ENCODE assay signal across 11 mouse cellular contexts in genomic region chr11:78240193-78240857, GRCm38 (mm10). TPM values are rescaled to one million over a fixed set of nuclear protein-coding genes. Genes with fewer than 3 reads are reported as not detected.
A peak's percentile ranks its signal among the peaks of the same experiment; 100 is the strongest.
DNase-seq lines count a peak whose midpoint lies in the region; ATAC-seq and TF ChIP-seq lines count a peak whose summit lies in the region.
"Had no signal": no experiment of that assay in that cellular context is flagged by ENCODE, and none has a peak within 500 bp of the region (broad histone marks: within the 10 kb centered on the region; RNA-seq: fewer than 3 reads in every experiment).

No protein-coding gene starts in this region.

- H3K27ac ChIP-seq in hindbrain, postnatal 0 days, result 0 out of 2 replicates have a peak overlapping the region, but pooled peaks have one; percentile 45
- H3K27ac ChIP-seq in hindbrain, embryonic 11.5 days (ENCODE audit: low read depth, low read length), result no peak overlapping the region
- H3K27ac ChIP-seq in olfactory bulb, adult 2 months (ENCODE audit: insufficient read depth, low read depth, low read length), result peak overlapping the region; percentile 89
- H3K27ac ChIP-seq: limb, embryonic 15.5 days; stomach, embryonic 15.5 days had no signal

- DNase-seq in hindbrain, postnatal 0 days (ENCODE audit: low spot score), result peak; percentile 30
- DNase-seq in hindbrain, embryonic 11.5 days (ENCODE audit: low spot score), result no peak
- peak; percentile 59 to 68 for DNase-seq in frontal cortex, adult 2 months (ENCODE audit: extremely low spot score in 1 of 2, low spot score in 1 of 2)
- DNase-seq in layer of hippocampus, adult 8-10 months (ENCODE audit: low spot score in 2 of 2), result peak; percentile 70 to 72
- no peak for DNase-seq in cerebellum, postnatal 36 days
- no peak for DNase-seq in thymus, adult 18-20 months
- DNase-seq: kidney, adult 8-10 months had no signal

- peaks cover 6% of the 10 kb centered on the region; the same call in 1 of the 2 replicates for H3K36me3 ChIP-seq in hindbrain, postnatal 0 days (ENCODE audit: insufficient read depth, low read length)
- no peaks in the 10 kb centered on the region for H3K36me3 ChIP-seq in hindbrain, embryonic 11.5 days (ENCODE audit: control insufficient read depth, insufficient read depth, low read length)

- peaks cover 8% of the 10 kb centered on the region for H3K4me1 ChIP-seq in hindbrain, postnatal 0 days (ENCODE audit: insufficient read depth, low read length)
- H3K4me1 ChIP-seq in hindbrain, embryonic 11.5 days (replicated peaks; ENCODE audit: control insufficient read depth, insufficient read depth, low read length), result no peaks in the 10 kb centered on the region; the same call in 1 of the 2 replicates
- peaks cover 12% of the 10 kb centered on the region for H3K4me1 ChIP-seq in olfactory bulb, adult 2 months (ENCODE audit: control insufficient read depth, insufficient read depth, low read length)

- no peaks in the 10 kb centered on the region for H3K9me3 ChIP-seq in hindbrain, postnatal 0 days (ENCODE audit: low read length)
- no peaks in the 10 kb centered on the region for H3K9me3 ChIP-seq in hindbrain, embryonic 11.5 days (ENCODE audit: control insufficient read depth, low read length)
- H3K9me3 ChIP-seq: limb, embryonic 15.5 days; stomach, embryonic 15.5 days had no signal

- 0 out of 2 replicates have a peak, but pooled peaks have one; percentile 18 for ATAC-seq in hindbrain, postnatal 0 days
- ATAC-seq in hindbrain, embryonic 11.5 days (ENCODE audit: low FRiP score), result no peak

- no peak overlapping the region for H3K9ac ChIP-seq in hindbrain, postnatal 0 days (replicated peaks; ENCODE audit: low read length)
- H3K9ac ChIP-seq in hindbrain, embryonic 11.5 days (ENCODE audit: low read depth, low read length), result no peak overlapping the region
- H3K9ac ChIP-seq: limb, embryonic 15.5 days; stomach, embryonic 15.5 days had no signal

- no peak for TF ChIP-seq CTCF in hindbrain, postnatal 0 days (IDR thresholded peaks at IDR 0.05; ENCODE audit: low read depth)
- no peak for TF ChIP-seq CTCF in olfactory bulb, adult 2 months (IDR thresholded peaks at IDR 0.05; ENCODE audit: insufficient read depth, low read depth, low read length)

- WGBS in hindbrain, postnatal 0 days, result 72% methylated on average over 9 of the region's 9 CpGs
- 89% methylated on average over 9 of the region's 9 CpGs for WGBS in hindbrain, embryonic 11.5 days
- 28% methylated on average over 9 of the region's 9 CpGs for WGBS in olfactory bulb, adult 2 months

- no peaks in the 10 kb centered on the region for H3K27me3 ChIP-seq in hindbrain, postnatal 0 days (ENCODE audit: insufficient read depth, low read length)
- H3K27me3 ChIP-seq in hindbrain, embryonic 11.5 days (ENCODE audit: control insufficient read depth, insufficient read depth, low read length), result no peaks in the 10 kb centered on the region
- H3K27me3 ChIP-seq: limb, embryonic 15.5 days; stomach, embryonic 15.5 days had no signal

- 0 out of 2 replicates have a peak overlapping the region, but pooled peaks have one; percentile 7 for H3K4me2 ChIP-seq in hindbrain, postnatal 0 days (ENCODE audit: low read depth, low read length)
- no peak overlapping the region for H3K4me2 ChIP-seq in hindbrain, embryonic 11.5 days (replicated peaks; ENCODE audit: low read depth, low read length)
- H3K4me2 ChIP-seq: limb, embryonic 15.5 days; stomach, embryonic 15.5 days had no signal

- TF ChIP-seq POLR2A in olfactory bulb, adult 2 months (IDR thresholded peaks at IDR 0.05; ENCODE audit: insufficient read depth, low read depth, low read length), result no peak

- no peak overlapping the region for H3K4me3 ChIP-seq in hindbrain, postnatal 0 days (ENCODE audit: low read length)
- no peak overlapping the region for H3K4me3 ChIP-seq in hindbrain, embryonic 11.5 days (ENCODE audit: low read depth, low read length)
- H3K4me3 ChIP-seq in olfactory bulb, adult 2 months (ENCODE audit: insufficient read depth, low read depth, low read length), result 0 out of 2 replicates have a peak overlapping the region, but pooled peaks have one; percentile 2
- H3K4me3 ChIP-seq: erythroblast, embryonic 14.5 days; limb, embryonic 15.5 days; stomach, embryonic 15.5 days had no signal

RNA-seq across cellular contexts. Expression of gene Sdf2, which starts 5.2 kb away (rescaled TPM):
- total RNA-seq in hindbrain, postnatal 0 days (2014; rRNA removed), result 77.1 and 112 TPM in 2 replicates
- 107 and 113 TPM in 2 replicates for polyA plus RNA-seq in hindbrain, postnatal 0 days (2015; fragmentation: Nextera tagmentation; extraction: Ambion mirVana)
- 60.6 and 60.8 TPM in 2 replicates for polyA plus RNA-seq in hindbrain, embryonic 11.5 days (2014; fragmentation: Nextera tagmentation; extraction: Ambion mirVana)
- 107 and 124 TPM in 2 replicates for polyA plus RNA-seq in frontal cortex, adult 2 months (2012; rRNA removed)
- total RNA-seq in layer of hippocampus, adult 8-10 months (2022), result 10 to 100 TPM; 61.6 to 67.7 (median 62.3) TPM
- not detected in 2 replicates for polyA plus RNA-seq in olfactory bulb, adult 2 months (2012; ENCODE audit: insufficient read depth, insufficient read length, low replicate concordance, missing spikeins)

RNA-seq across cellular contexts. Expression of gene Supt6, which starts 5.5 kb away (rescaled TPM):
- 34.2 and 36.0 TPM in 2 replicates for total RNA-seq in hindbrain, postnatal 0 days (2014; rRNA removed)
- 17.1 and 19.0 TPM in 2 replicates for polyA plus RNA-seq in hindbrain, postnatal 0 days (2015; fragmentation: Nextera tagmentation; extraction: Ambion mirVana)
- 26.1 and 26.2 TPM in 2 replicates for polyA plus RNA-seq in hindbrain, embryonic 11.5 days (2014; fragmentation: Nextera tagmentation; extraction: Ambion mirVana)
- 45.4 and 48.7 TPM in 2 replicates for polyA plus RNA-seq in frontal cortex, adult 2 months (2012; rRNA removed)
- 100 to 1,000 TPM; 124 to 126 (median 125) TPM for total RNA-seq in layer of hippocampus, adult 8-10 months (2022)
- 62.3 TPM in 1 of 2 replicates, not detected in the other for polyA plus RNA-seq in olfactory bulb, adult 2 months (2012; ENCODE audit: insufficient read depth, insufficient read length, low replicate concordance, missing spikeins)

RNA-seq across cellular contexts. Expression of gene 2610507B11Rik, which starts 21.2 kb away (rescaled TPM):
- total RNA-seq in hindbrain, postnatal 0 days (2014; rRNA removed), result 86.2 and 93.6 TPM in 2 replicates
- 78.2 and 79.0 TPM in 2 replicates for polyA plus RNA-seq in hindbrain, postnatal 0 days (2015; fragmentation: Nextera tagmentation; extraction: Ambion mirVana)
- polyA plus RNA-seq in hindbrain, embryonic 11.5 days (2014; fragmentation: Nextera tagmentation; extraction: Ambion mirVana), result 65.4 and 94.5 TPM in 2 replicates
- polyA plus RNA-seq in frontal cortex, adult 2 months (2012; rRNA removed), result 119 and 129 TPM in 2 replicates
- total RNA-seq in layer of hippocampus, adult 8-10 months (2022), result 100 to 1,000 TPM; 181 to 208 (median 193) TPM
- polyA plus RNA-seq in olfactory bulb, adult 2 months (2012; ENCODE audit: insufficient read depth, insufficient read length, low replicate concordance, missing spikeins), result 122 and 503 TPM in 2 replicates

RNA-seq across cellular contexts. Expression of gene Proca1, which starts 47.1 kb away (rescaled TPM):
- 1.9 and 4.9 TPM in 2 replicates for total RNA-seq in hindbrain, postnatal 0 days (2014; rRNA removed)
- 5.6 and 5.8 TPM in 2 replicates for polyA plus RNA-seq in hindbrain, postnatal 0 days (2015; fragmentation: Nextera tagmentation; extraction: Ambion mirVana)
- 1.0 and 1.2 TPM in 2 replicates for polyA plus RNA-seq in hindbrain, embryonic 11.5 days (2014; fragmentation: Nextera tagmentation; extraction: Ambion mirVana)
- 6.9 and 7.8 TPM in 2 replicates for polyA plus RNA-seq in frontal cortex, adult 2 months (2012; rRNA removed)
- 1 to 10 TPM; 3.9 to 5.9 (median 4.9) TPM for total RNA-seq in layer of hippocampus, adult 8-10 months (2022)
- not detected in 2 replicates for polyA plus RNA-seq in olfactory bulb, adult 2 months (2012; ENCODE audit: insufficient read depth, insufficient read length, low replicate concordance, missing spikeins)
- polyA plus RNA-seq: erythroblast, embryonic 14.5 days had no signal

RNA-seq across cellular contexts. Expression of gene BC030499, which starts 50.3 kb away (rescaled TPM):
- 0.10 TPM in 1 of 2 replicates, not detected in the other for total RNA-seq in hindbrain, postnatal 0 days (2014; rRNA removed)
- 0.15 TPM in 1 of 2 replicates, not detected in the other for polyA plus RNA-seq in hindbrain, postnatal 0 days (2015; fragmentation: Nextera tagmentation; extraction: Ambion mirVana)
- polyA plus RNA-seq in hindbrain, embryonic 11.5 days (2014; fragmentation: Nextera tagmentation; extraction: Ambion mirVana), result 0.11 and 0.20 TPM in 2 replicates
- 15.2 and 18.6 TPM in 2 replicates for polyA plus RNA-seq in frontal cortex, adult 2 months (2012; rRNA removed)
- 10 to 100 TPM in 1 of 4 experiments, 1 to 10 TPM in 3; 4.3 to 11.8 (median 7.3) TPM for total RNA-seq in layer of hippocampus, adult 8-10 months (2022)
- polyA plus RNA-seq in olfactory bulb, adult 2 months (2012; ENCODE audit: insufficient read depth, insufficient read length, low replicate concordance, missing spikeins), result not detected in 2 replicates

Comparison
In these comparisons a context has a peak if more than half of its experiments do, and no peak if none do; other contexts are left out.
1. DNase-seq: peak in hindbrain, postnatal 0 days (single experiment), frontal cortex, adult 2 months (2 of 2) and layer of hippocampus, adult 8-10 months (2 of 2); none in hindbrain, embryonic 11.5 days (single experiment), cerebellum, postnatal 36 days (0 of 2) and thymus, adult 18-20 months (0 of 2).